Mouse (Mus musculus) bone marrow macrophage, adult 2 months (primary cell): ENCODE measurements around the gene Kmt5c. TPM values are rescaled to one million over a fixed set of nuclear protein-coding genes. Genes with fewer than 3 reads are reported as not detected.

Experiments
- H3K27ac ChIP-seq: 2 replicates; pipeline ENCODE4 v1.5.1; 2012; ENCODE audit warnings: low read depth, low read length; ENCODE audit not compliant: insufficient read depth
- H3K4me1 ChIP-seq: 2 replicates; pipeline ENCODE4 v1.6.1; 2012; ENCODE audit warnings: low read length; ENCODE audit not compliant: control insufficient read depth, insufficient read depth
- H3K4me3 ChIP-seq: 2 replicates; pipeline ENCODE4 v1.5.1; 2012; ENCODE audit warnings: mild to moderate bottlenecking, low read length, moderate library complexity; ENCODE audit not compliant: insufficient read depth
- CTCF ChIP-seq: IDR thresholded peaks from 2 replicates; pipeline ENCODE4 v1.5.1; 2012; ENCODE audit warnings: low read depth, mild to moderate bottlenecking, low read length, moderate library complexity
- POLR2A ChIP-seq: IDR thresholded peaks from 2 replicates; pipeline ENCODE4 v1.6.1; 2012; ENCODE audit warnings: mild to moderate bottlenecking, low read depth, low read length, borderline replicate concordance
- polyA plus RNA-seq: library from polyadenylated mRNA; stranded (reverse); fragments of >200 nt; gene quantifications from 2 replicates; pipeline ENCODE4 v1.2.4, GENCODE M21; 2012; ENCODE audit not compliant: missing spikeins, insufficient read depth, insufficient read length

Kmt5c gene
- polyA plus RNA-seq: 109 and 120 TPM in 2 replicates

- H3K4me1 ChIP-seq: peaks cover 16% of the 10 kb centered on the region
- TF ChIP-seq CTCF (no peak), POLR2A (0 out of 2 replicates have a peak, but pooled peaks have one; percentile 25)
- H3K27ac ChIP-seq: peak within 1 kb of the TSS; percentile 96
- H3K4me3 ChIP-seq: peak within 1 kb of the TSS; percentile 82
Measured at GRCm38 (mm10) chr7:4739544-4740275, at the start of gene Kmt5c. Gene Kmt5c, plus strand, starts transcription at chr7:4740115.

DNA sequence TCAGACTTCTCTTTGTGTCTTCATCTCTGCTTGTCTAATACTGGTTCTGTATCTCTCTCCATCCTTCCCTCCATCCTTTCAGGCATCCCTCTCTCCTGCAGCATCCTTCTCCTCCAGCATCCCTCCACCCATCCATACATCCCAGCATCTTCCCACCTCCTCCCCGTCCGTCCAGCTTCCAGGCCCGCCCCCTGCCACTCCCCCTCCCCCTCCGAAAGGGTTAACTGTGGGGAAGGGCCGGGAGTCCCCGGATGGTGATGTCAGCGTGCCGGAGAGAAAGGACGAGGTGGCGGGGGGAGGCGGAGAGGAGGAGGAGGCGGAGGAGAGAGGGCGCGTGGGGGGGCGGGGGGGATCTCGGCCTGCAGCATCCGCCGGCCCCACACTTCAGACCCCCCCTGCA lies 49.5 kb upstream of the Kmt5c start, which contains the start of gene Brsk1:
Brsk1 (plus strand) TSS at position 218 of the 400 bp plus-strand sequence.
- Histone ChIP-seq H3K27ac (no peak within 1 kb of the TSS), H3K4me3 (no peak within 1 kb of the TSS), H3K4me1 (0 out of 2 replicates have a peak, but pooled peaks cover 2% of the 10 kb centered on the region)
- TF ChIP-seq CTCF (no peak), POLR2A (no peak)

DNA sequence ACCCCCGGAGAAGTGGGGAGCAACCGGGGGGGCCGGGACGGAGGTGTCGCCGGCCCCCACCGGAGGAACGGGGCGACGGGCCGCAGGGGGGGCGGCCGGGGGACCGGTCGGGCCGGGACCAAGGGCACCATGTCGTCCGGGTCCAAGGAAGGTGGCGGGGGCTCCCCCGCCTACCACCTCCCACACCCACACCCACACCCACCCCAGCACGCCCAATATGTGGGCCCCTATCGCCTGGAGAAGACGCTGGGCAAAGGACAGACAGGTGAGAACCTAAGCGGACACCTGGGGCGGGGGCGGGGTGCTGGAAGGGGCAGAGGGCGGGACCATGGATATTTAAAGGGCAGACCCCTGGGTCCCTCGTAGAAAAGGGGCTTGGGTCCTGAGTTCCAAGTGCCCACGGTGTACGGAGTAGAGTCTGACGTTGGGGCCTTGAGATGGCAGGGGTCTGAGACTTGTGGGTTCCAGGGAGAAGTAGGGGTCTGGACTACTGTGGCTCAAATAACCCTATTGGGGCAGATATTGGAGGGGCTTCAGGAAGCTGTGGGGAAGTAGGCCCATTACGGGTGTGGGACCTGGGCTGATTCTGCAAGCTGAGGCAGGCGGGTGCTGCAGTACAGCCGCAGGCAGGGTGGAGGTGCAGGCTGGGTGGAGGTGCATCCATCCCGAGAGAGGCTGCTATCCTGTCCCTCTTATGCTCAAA lies 48.8 kb upstream of the Kmt5c start:
- Histone ChIP-seq H3K27ac (no peak overlapping the region), H3K4me3 (no peak overlapping the region), H3K4me1 (0 out of 2 replicates have a peak, but pooled peaks cover 2% of the 10 kb centered on the region)
- no peak for TF ChIP-seq POLR2A
- no peak for TF ChIP-seq CTCF

- Histone ChIP-seq H3K4me1 (0 out of 2 replicates have a peak, but pooled peaks cover 2% of the 10 kb centered on the region), H3K27ac (no peak overlapping the region), H3K4me3 (no peak overlapping the region)
- no peak for TF ChIP-seq POLR2A
- TF ChIP-seq CTCF: no peak
Measured at GRCm38 (mm10) chr7:4693004-4693403, 46.9 kb upstream of the Kmt5c start.

GRCm38 (mm10) chr7:4702334-4702733 lies 37.6 kb upstream of the Kmt5c start:
- no peak overlapping the region for H3K27ac ChIP-seq
- no peak for TF ChIP-seq POLR2A
- no peak for TF ChIP-seq CTCF
- no peaks in the 10 kb centered on the region for H3K4me1 ChIP-seq
- no peak overlapping the region for H3K4me3 ChIP-seq

DNA sequence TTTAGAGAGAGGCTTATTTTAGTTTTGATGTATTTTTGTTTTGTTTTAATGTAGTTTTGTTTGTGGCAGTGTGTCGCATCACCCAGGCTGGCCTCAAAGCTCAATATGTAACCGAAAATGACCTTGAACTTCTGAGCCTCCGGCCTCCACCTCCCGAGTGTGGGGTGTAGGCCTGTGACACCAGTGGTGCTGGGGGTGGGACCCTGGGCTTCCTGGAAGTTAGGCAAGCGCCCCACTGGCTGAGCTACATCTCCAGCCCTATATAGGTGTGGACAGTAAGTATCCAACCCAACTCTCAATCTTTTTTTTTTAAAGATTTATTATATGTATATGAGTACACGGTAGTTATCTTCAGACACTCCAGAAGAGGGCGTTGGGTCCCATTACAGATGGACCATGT lies 36.7 kb upstream of the Kmt5c start:
- Histone ChIP-seq H3K4me3 (no peak overlapping the region), H3K27ac (no peak overlapping the region), H3K4me1 (no peaks in the 10 kb centered on the region)
- TF ChIP-seq POLR2A (no peak), CTCF (no peak)

DNA sequence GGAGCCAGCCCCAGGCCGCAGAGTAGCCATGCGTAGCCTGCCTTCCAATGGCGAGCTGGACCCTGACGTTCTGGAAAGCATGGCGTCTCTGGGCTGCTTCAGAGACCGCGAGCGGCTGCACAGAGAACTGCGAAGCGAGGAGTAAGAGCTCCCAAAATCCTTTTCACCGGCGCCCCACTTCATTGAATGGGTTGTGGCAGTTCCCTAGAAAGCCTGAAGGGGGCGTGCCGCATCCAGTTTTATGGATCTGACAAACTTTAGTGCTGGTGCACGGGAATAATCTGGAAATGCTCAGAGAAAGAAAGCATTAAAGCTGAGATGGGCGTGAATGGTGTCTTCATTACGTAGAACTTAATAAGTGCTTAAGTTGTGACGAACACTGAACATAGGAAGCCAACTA lies 34.8 kb upstream of the Kmt5c start:
- Histone ChIP-seq H3K27ac (no peak overlapping the region), H3K4me1 (no peaks in the 10 kb centered on the region), H3K4me3 (no peak overlapping the region)
- TF ChIP-seq CTCF (peak; percentile 73; the same call in 1 of the 2 replicates), POLR2A (no peak)

GRCm38 (mm10) chr7:4712594-4712993 lies 27.3 kb upstream of the Kmt5c start:
- Histone ChIP-seq H3K4me3 (no peak overlapping the region), H3K27ac (no peak overlapping the region)

GRCm38 (mm10) chr7:4716955-4717354 lies 23.0 kb upstream of the Kmt5c start:
- TF ChIP-seq CTCF (no peak), POLR2A (no peak)
- Histone ChIP-seq H3K4me3 (no peak overlapping the region), H3K27ac (no peak overlapping the region), H3K4me1 (peaks cover 33% of the 10 kb centered on the region)

More at GRCm38 (mm10) chr7:4712594-4712993, 27.3 kb upstream of the Kmt5c start:
- TF ChIP-seq CTCF: no peak
- TF ChIP-seq POLR2A: no peak
- peaks cover 19% of the 10 kb centered on the region for H3K4me1 ChIP-seq

- Histone ChIP-seq H3K4me1 (peaks cover 41% of the 10 kb centered on the region), H3K4me3 (no peak overlapping the region), H3K27ac (no peak overlapping the region)
- TF ChIP-seq POLR2A (no peak), CTCF (no peak)
Measured at GRCm38 (mm10) chr7:4719276-4719675, 20.6 kb upstream of the Kmt5c start.
